Mouse (Mus musculus) ES-CJ7 (cell line): ENCODE results near the gene Angptl2.

Experiments used
- DNase-seq: peaks from one replicate; pipeline ENCODE4 v3.0.0; 2011; ENCODE audit warnings: low read depth, low spot score

Angptl2 gene

DNA sequence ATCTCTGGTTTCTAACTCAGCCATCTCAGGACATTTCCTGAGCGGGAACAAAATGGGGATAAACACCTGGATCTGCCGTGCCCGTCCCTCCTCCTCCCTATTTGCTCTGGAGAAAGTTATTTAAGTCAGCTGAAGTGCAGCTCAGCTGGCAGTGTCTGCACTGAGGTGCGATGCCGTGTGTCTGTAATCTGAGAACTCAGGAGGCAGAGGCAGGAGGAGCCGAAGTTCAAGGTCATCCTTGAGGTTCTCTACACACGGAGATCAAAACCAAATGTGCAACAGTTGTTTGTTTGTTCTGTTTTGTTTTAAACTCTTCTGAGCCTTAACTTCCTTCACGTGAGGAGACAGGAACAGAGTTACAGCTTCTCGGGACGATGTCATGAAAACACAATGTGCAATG, 14.8 kb downstream of the Angptl2 start:
- peak; percentile 34 for DNase-seq

DNA sequence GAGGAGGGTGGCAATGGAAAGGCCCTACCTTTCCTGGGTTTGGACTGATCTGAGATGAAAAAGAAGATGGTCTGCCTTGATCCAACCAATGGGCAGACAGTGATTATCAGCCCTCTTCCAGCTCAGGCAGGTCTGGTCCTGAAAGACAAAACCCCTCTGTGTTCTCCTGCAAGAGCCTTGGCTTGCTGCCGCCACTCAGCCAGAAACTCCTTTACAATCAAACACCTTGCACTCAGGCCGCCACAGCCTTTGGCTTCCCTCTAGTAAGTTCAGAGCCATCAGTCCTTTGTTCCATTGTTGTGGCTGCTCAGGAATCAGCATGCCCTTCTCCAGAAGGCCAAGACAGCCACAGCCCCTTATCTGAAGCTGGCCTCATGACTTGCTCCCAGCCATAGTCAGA, 15.9 kb downstream of the Angptl2 start:
- DNase-seq = no peak

DNA sequence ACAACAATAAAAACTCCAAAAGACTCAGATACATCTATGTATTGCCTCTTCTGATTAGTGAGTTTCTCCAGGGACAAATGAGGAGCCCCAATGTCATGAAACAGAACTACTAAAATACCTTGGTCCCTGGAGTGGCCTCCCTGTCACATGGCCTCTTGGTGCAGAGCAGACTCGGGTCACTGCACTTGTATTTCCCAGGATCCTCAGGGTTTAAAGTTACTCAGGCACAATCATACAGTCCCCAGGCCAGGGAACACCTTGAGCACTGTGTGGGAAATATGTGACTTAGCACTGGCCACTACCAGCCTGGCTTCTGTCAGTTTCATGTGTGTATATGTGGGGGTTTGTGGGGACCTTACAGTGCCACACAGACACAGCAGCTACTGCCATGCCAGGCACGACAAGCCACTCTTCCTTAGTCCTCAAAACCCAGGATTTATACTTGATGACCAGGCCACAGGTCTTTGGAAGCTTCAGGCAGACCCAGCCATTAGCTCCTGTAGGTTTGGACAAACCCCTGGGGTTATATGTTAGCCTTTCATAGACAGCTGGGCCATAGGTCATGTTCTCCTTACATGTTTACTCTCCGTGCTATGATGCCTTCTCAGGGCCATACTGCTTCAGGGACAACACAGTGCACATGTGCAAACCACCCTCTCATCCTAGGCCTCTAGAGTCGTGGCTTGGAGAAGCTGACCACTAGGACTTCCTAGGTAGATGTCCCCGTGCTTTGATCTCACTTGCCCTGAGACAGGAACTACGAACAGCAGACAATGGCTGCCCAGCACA, 17.1 kb downstream of the Angptl2 start:
- DNase-seq = no peak

DNA sequence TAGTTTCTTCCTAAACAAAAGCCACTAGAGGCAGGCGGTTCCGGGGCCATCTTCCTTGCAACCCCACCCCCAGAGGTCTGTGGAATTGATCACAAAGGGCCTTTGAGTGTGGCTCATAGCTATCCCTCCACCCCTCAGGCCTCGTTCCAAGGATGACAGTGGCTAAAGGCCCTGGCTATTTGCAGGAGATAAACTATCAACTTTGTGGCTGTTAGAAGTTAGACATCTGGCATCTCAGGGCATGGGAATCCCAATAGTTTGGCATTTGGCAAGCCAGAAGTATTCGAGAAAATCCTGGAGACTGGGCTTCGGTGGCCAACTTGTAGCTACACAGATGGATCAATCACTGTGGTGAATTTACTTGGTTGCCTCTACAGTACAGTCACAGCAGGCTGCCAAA, 18.0 kb downstream of the Angptl2 start:
- DNase-seq = no peak

DNA sequence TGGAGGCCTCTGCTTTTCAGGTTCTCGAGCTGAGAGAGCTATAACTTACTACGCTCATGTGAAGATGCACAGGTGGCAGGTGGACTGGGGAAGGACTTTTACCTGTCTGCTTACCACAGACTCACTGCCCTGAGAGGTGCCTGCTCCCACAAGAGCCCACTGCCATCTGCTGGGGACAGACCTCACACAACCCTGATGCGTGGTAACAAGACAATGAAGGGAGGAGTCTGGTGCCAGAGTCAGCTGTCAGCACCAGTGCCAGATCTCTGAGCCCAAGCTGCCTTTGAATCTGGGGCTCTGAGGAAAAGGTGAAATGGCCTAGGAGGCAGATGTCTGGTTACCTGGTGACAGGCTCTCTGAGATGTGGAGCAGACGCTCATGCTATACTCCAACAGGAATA, 19.0 kb downstream of the Angptl2 start:
- no peak for DNase-seq

DNA sequence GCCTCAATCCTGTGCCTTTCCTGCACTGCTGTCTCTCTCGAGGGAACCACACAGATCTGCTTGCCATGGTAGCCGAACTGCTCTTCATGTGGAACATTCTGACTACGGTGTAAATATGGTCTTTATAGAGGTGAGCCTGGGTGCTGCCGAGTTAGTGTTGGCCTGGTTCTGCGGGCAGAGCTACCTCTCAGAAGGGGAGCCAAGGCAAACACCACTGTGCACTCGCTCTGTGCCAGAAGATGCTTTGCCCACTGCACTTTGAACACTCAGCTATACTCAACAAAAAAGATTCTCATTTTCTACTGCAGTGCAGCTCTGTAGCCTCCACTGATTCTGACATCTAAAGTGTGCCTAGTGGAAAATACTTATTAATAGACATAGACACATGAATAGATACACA, 21.7 kb downstream of the Angptl2 start:
- DNase-seq = no peak

DNA sequence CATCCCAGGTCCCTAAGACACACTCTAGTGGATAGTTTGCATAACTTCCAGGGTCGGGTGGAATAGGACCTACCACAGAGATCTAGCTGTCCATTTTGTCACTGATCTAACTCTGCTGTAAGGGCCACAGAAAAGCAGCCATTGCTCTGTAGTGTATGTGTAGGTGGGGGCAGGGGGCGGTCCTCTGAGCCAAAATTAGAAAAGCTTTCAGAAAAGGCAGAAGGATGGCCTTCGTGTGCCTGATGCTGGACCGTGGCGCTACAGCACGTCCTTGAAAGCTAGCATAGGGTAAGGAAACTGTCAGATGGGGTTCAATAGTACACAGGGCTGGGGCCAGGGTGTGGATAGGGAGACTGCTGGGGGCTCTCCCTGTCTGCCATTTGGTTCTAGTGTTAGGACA, 29.0 kb downstream of the Angptl2 start:
- DNase-seq = no peak

DNA sequence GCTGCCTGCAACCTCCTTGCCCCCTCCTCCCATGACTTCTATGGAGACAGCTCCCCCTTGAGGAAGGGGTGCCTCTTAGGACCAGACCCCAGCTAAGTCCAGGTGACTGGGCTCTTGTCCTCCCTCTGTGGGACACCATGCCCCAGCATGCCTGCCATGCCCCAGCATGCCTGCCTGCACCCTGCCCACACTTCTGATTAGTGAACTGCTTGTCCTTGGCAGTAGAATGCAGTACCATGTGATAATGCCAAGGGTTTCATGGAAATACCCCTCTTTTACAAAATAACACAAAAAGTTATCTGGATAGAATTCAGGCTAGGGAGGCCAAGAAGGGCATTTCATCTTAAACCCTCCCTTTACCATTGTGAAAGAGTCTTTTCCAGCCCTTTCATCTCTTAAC, 29.5 kb downstream of the Angptl2 start:
- no peak for DNase-seq

DNA sequence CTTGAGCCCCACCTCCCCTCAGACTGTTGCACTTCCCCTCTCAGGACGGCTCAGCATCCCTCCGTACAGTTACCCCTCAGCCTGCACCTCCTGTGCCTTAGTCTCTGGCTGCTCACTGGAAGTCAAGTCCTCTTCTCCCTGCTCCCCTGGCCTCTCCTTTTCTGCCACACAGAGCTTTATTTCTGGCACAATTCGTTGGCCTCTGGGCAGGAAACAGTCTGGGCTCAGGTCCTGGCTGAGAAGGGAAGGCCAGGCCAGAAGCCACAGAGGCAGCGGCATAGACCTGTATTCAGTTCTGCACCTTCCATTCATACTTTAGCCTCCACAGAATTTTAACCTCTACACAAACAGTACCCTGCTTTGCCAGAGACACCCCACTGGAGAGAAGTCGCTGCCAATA, 31.0 kb downstream of the Angptl2 start:
- DNase-seq = no peak

DNA sequence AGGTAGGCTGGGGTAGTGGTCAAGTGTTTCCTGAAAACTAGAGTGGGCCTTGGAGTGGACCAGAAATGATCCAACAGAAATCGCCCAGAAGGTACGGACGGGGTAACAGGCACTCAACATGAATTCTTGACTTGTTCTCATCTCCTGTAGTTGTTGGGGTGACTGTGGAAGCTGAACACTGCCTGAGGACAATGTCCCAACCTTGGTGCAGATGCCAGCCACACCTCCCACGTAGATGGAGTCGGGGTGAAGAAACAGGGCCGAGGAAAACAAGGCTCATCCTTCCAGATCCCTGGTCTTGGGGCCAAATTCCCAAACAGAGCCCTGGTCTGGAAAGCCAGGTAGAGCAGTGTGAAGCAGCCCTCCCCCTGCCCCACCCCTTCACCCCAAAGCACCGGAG, 32.7 kb downstream of the Angptl2 start:
- DNase-seq = no peak

DNA sequence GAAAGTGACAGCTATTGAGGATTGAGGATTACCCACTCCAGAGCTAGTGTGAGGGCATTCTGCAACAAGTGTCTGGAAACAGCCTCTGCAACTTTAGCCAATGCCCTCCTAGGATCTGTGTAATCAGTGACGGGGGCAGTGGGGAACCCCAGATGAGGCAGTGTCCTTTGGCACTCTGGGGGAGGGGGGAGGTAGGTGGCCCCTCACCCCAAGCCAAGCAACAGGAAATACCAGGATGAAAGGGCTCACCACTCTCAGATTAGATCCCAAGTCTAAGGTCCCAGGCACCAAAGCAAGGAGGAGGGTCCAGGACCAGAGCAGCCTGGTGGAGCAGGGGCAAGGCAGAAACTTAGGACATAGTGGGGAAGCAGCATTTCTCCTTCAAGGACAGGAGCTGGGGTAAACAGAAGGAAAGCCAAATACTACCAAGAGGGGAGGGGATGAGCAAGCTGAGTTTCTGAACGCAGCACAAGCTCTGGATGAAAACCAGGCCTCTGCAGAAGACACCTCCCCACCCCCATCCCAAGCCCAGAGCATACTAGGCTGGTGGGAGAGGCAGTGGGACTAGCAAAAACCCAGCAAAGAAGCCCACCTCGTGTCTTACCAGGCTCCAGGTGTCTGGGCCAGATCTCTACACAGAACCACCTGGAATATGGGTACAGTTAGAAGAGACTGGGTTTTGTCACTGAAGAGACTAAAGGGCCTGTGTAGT, 34.2 kb downstream of the Angptl2 start:
- DNase-seq = no peak

DNA sequence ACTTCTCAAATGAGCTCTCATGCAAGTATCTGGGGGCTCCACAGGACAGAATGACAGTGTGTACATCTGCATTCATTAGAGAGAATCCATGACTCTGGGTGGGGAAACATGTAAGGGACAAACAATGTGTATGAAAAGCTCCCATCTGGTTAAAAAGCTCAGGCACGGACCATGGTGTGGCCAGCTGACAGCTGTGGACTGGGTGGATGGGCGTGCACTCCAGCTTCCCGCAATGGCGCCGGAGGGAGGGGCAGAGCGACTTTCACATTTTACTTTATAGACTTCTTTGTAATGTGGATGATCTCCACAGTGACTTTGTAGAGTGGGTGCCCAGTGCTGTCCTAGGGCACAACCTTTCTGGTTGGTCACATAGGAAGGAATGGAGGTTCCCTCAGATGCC, 36.9 kb downstream of the Angptl2 start:
- DNase-seq = no peak

DNA sequence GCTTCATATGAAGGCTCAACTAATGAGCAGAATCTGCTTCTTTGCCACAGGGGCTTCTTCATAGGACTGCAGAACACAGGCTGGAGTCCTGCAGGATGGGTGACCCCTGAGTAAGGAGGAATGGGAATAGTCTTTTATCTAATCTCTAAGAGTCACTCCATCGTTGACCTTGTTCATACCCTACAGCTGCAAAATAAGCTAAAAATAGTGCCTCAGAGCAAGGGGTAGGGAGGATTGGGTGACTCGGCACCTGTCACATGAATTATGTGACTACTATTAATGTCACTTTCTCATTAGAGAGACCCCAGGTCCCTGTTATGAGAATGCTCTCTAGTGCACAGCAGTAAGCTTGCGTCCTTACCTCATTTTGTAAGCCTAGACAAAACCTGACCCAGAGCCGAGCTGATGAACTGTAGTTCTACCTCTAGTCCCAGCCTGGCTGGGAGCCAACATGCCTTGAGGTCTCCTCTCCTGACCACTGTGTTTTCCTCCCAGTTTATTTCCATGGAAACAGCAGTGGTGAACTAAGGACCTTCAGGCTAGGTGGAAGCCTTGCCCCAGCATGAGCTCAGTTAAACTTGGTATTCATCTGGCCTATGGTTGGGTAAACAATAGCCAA, 37.8 kb downstream of the Angptl2 start:
- no peak for DNase-seq

DNA sequence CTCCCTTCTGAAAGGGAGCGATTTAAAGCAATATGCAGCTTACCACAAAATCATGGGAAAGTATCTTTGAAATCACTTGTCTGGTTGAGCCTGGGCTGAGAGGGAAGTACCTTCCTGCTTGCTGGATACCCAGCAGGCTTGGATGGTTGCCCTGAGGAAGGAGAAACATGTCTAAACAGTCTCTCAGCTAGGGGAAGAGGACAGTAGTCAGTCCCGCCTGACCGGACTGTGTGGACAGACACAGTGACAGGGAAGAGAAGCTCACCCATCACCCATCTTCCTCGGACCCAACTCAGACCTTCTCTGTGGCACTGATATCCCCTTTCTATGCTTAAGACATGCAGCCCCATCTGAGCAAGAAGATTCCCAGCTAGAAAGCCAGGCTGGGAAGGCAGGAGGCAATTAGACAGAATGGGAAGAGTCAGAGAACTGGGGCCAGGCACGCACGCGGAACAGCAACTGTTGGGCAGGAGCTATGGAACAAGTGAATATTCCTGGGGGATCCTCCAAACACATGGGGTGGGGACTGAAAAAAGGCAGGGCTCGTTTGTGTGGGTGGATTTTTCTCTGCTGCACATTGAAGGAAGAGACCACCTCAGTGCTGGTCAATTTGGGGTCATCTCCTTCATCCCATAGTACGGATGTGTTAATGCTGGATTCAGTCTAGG, 38.6 kb downstream of the Angptl2 start:
- no peak for DNase-seq

DNA sequence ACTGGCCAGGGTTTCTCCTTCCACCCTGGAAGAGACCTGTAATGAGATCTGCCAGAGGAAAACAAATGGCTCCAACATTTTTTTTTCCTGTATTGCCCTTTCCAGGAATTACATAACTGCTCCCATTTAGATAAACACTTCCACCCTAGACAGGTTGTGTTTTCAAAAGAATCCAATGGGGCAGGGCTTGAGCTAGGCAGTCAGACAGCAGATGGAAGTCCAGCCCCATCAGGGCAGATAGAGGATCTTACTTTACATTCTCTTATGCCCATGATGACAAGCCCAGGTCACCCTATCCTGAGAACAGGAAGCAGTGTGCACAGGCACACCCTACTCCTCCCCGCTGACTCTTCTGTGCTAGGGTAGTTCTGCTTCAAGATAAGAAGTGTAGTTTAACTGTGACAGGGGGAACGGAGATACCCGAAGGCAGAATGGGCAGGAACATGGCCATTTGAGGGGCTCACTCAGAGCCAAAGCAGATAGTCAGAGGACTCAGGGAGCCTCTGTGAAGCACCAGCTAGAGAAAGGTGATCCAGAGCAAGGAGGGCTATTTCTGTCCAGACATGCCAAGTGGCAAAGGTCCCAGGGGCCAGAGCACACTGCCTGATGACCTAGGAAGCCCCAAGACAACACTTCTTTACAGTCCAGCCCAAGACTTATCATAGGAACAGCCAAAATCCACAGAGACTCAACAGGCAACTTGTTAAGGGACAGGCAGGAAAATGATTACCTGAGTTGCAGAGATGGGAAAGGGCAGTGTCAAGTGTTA, 41.1 kb downstream of the Angptl2 start:
- DNase-seq = no peak

DNA sequence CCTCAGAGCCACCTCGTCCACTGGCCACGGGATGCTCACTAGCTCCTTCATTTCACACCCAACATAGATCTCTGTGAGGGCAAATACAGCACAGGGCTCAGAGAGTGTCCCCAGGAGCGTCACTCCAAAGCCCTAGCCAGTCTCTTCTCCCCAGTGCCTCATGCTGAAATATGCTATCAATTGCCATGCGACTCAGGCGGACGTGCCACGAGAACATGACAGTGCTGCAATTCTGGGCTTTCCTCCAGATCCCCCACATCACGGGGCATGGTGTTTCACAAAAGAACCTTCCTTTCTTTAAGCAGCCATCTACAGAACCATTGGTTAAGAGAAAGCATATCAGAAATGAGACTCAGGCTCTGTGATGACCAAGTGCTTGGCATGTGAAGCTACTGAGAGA, 44.9 kb downstream of the Angptl2 start:
- DNase-seq = no peak

DNA sequence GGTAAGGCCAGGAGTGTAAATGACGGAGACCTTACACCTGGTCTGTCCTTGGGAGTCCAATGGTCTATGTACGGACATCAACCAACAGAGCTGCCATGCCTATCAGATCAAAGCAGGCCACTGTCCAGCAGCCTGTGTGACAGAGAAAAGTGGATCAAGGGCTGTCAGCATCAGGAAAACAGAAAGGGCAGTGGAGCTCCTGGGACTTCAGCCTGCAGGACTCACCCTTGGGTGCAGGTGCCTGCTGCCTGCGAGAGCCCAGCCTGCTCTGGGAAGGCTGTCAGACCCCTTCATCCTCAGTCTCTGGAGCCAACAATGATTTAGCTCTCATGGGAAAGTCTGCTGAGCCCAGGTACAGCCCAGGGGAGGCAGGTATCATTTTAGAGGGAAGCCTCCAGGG, 45.6 kb downstream of the Angptl2 start:
- DNase-seq = no peak

DNA sequence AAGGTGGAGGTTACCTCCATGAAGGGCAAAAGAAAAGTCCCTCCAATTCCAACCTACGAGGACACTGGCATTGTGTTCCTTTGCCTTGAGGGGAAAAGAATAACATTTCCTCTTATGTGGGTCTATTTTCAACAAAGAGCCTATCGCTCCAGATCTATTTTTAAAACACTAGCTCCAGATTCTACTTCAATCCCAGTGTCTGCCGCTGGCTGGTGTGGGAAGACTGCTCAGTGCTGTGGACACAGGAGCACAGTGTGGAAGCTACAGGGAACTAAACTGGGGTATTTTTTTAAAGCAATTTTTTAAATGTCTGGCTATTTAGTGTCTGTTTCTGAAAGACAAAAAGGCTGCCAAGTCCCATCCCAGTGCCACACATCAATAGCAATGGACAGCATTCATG, 49.9 kb downstream of the Angptl2 start:
- no peak for DNase-seq

DNA sequence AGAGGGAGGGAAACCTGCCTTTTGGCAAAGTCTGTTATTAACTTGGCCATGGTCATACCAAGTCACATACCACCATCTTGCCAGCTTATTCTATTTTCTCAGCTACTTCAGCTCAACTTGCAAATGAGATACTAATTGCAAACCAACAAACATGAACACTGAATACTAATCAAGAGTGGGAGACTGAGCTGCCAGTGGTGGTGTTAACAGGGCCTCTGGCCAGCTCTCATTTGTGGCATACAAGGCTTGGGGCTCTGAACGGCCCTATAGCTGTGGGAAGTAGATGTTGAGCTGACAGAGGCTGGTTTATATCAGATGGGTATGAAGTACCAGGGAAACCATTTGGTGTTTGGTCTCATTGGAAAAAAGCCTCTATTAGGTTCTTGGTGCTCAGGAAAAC, 51.2 kb downstream of the Angptl2 start:
- DNase-seq = no peak

DNA sequence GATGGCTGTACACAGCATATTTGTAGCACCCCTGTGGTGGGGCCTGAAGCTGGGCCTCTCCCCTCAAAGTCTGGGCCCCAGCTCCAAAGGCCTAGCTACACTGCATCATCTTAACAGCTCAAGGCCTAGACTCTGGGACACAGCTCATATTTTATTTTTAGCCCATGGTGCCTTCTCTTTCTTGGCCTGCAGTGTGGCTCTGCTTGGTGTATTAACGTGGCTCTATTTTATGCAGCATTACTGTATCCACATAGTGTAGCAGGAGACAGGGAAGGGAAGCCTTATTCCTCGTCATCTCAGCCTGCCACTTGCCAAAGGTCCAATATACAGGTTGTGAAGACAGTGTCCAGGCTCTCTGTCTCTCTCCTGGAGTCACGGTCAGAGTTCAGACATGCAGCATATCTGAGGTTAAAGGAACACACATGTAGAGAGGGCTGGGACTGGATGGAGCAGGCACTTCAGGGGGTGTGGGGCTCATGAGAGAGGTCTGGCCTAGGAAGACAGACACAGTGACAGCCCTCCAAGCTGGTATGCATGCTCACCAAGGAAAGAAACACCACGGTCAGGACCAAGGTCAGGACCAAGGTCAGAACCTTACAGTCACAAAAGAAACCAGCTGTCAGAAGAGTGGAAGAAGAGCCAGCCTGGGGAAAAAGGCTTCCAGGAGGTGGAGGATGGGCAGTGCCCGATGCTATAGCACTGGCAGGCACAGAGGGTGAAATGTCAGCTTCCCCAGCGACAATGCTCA, 52.7 kb downstream of the Angptl2 start:
- DNase-seq = peak; percentile 10

DNA sequence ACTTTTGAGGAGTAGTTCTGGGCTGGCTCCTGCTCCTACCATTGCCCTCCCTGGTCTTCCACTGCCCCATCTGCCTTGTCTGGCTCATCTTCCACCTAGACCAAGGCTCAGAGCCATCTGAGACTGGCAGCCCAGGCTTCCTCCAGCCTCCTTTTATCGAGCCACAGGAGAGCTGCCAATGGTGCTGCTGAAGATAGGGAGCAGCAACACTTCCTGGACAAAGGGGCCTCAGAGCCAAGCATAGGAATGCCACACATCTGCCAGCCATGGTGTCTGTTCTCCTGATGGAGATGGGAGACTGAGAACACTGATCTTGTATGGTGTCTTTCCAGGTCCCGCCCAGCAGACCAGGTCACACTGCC, 53.2 kb downstream of the Angptl2 start:
- DNase-seq = no peak
